Mouse (Mus musculus) cerebellum, postnatal 36 days (tissue): ENCODE measurements around the gene Ccdc170.

Source experiments
- DNase-seq, 2 experiments: peaks; one replicate each; pipeline ENCODE4 v3.0.0; 2021 to 2022; ENCODE audit warnings: mixed read lengths in 2 of 2

Ccdc170 gene

DNA sequence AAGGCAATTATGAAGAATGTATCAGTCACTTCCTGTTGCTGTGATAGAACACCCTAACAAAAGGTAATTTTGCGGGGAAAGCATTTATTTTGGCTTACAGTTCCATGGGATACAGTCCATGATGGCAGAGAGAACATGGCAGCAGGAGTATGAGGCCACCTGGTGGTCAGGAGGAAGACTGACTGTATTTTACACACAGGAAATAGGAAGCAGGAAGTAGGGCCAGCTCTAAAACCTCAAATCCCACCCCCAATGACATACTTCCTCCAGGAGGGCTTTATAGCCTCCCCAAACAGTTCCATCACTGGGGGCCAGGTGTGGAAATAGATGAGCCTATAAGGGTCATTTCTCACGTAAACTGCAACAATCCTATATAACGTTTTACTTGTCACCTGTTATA lies 39.8 kb downstream of the Ccdc170 start:
- DNase-seq, result no peak

DNA sequence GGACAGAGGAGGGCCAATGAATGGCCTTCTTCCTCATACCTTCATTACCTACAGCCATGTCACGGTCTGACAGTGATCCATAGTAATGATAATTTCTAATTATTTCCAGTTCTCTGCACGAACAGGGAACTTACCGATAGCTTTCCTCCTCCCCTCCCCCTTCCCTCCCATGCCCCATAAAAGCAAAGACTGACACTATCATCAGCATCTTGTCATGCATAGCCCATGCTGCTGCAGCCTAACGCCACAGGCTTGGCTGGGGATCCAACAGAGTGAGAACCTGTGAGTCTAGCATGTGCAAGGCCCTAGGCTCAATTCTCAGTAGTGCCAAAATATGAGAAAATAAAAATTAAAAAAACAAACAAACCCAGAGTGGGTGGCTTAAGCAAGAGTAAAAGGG lies 40.8 kb downstream of the Ccdc170 start:
- no peak for DNase-seq

DNA sequence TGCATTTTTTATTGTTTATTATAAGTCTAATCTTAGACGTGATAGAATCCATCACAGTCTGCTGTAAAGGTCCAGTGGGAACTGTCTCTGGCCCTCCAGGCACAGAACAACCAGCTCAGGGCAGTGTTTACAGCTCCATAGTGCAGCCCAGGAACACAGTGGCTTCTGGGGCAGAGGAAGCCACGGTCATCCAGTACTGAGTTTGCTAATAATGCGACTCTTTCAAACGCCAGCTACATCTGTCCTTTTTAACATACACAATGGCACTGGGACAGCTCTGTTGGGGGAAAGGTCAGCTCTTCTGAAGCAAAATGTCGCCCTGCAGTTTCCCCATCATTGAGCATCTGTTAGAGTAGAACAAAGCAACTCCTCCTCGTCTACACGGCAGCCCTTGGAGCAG lies 45.7 kb downstream of the Ccdc170 start:
- DNase-seq, result no peak

DNA sequence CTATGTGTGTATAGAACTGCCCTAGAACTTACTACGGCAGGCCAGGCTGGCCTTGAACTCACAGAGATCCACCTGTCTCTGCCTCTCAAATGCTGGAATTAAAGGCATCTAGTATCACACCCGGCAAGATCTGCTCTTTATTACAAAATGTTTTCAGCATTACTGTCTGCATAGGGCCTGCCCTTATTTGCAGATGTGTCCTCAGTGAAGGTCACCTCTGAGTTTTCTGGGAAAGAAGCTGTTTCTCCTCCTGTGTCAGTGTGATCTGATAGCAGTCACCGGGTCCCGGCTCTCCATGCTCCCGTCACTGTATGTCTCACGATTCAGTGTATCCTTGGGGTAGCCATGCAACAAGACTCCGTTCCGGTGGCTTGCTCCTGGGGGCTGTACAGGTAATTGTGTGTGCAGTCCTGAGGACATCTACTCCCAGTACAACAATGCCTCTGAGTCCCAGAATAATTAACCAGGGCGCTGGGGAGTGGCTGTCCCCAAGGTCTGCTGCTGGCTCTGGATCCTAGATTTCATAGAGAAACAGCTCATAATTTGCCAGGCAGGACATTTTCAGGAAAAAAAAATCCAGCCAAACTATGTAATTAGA lies 48.4 kb downstream of the Ccdc170 start:
- DNase-seq, result no peak

DNA sequence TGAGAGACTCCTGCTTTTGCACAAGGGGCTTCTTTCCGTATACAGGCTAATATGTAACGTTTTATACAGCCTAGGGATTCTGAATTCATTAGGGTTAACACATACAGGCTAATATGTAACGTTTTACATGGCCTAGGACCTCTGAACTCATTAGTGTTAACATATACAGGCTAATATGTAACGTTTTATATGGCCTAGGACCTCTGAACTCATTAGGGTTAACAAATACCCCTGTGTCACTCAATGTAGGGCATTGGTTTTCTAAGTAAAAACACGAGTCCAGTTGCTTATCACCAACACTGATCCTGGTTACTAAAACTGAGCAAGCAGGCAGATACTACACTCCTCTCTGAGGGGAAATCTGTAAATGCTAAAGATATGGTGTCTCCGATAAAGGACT lies 49.6 kb downstream of the Ccdc170 start:
- no peak for DNase-seq

DNA sequence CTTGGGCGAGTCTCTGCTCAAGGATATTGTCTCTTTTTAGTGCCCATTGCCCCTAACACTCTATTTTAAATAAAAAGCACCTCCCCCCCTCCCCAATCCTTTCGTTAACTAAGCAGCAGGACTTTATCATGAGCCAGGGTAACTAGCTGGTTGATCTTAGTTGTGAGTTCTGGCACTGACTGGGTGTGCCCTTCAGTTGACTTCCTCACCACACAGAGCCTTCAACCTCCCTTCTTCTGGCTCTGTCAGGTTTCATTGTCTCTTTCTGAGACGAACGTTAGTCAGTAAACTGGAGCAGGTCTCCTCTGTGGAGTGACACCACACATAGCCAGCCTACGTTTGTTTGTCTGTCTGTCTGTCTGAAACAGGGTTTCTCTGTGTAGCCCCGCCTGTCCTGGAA lies 50.4 kb downstream of the Ccdc170 start:
- no peak for DNase-seq

DNA sequence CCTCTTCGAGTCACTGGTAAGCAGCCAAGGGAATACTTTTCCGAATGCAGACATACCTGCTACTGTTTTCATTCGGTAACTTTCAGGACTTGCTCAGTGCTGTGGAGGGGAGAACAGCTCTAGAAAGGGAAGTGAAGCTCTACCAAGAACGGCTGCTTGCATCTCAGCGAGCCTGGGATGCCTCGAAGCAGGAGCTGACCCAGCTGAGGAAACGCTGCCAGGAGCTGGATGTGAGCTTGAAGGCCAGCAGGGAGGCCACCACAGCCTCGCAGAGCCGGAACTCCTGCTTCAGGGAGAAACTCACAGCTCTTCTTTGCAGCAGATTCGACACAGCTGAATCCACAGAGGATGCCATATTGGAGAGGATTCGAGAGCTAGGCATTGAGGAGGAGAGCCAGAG lies 51.6 kb downstream of the Ccdc170 start:
- DNase-seq, result no peak

DNA sequence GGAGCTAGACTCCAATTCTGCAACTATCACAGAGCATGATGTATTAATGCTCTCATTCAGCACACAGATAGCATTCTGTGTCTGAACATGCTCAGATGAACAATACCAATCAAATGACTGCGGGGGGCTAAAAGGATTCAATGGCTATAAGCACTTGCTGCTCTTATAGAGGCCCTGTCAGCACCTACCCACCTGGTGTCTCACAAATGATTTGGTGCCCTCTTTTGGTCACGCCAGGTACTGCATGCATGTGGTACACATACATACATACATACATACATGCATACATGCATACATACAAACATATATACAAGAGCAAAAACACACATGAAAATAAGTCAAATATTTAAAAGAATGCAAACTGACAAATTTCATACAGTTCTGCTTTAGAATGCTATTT lies 63.2 kb downstream of the Ccdc170 start:
- peak in 1 of 2 experiments; percentile 6 for DNase-seq

DNA sequence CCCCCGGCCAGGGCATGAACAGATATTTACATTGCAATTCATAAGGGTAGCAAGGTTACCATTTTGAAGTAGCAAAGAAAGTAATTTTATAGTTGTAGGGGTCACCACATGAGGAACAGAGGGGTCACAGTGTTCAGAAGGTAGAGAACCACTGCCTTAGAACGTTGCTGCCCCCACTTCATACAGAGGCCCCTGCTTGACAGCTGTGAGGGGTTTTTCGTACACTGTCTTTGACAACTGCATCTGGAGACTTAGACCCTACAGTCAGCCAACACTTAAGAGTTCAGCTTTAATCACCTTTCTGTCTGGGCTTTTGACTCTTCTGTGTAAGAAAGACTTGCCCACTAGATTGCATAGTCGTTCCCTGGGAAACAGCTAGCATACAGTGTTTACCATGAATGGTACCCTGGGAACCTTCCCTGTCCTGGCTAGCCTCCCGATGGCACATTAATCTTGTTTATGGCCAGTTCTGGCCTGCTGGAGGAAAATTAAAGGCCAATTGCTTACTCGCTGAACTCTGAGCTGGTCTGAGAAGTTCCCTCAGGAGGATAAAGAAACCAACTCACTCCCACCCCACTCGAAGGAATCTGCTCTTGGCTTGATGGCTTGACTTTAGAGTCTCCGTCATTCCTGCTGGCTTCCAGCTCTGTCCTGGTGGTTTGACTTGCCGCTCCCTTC lies 71.3 kb downstream of the Ccdc170 start:
- no peak for DNase-seq

DNA sequence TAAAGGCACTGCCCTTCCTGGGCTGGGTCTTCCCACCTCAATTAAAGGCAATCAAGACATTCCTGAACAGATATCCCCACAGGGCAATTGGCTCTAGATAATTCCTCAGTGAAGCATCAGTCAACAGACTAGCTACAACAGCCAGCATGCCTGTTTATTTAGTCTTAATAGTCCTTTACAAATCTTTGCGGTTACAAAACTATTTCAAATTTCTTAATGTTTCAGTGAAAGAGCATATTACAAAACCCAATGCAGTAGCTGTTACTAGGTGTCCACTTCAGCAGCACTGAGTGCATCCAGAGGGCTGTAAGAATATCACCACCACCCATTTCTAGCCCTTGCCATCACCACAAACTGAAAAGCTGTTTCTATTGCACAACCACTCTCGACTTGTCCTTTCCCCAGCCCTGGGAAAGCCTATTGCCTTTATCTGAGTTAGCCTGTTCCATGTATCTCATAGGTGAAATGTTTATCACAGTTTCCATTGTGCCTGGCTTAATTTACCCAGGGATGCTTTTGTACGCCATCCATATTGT lies 74.6 kb downstream of the Ccdc170 start:
- no peak for DNase-seq

DNA sequence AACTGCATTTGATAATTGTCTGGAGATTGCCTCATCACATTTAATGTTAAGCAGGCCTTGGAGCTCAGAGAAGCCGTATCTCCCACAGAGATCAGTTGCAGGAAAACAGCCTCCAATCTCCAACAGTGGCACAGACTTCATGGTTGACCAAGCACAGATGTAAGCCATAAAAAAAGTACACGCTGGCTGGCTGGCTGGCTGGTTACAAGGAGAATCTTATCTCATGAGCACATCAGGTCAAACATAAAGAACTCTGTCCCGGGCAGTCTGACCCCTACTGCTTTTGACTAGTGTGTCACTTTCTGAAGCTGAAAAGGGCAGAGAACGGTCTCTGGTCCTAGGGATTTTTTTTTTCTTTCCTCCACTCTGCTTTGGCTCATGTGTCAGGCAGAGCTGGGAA lies 76.8 kb downstream of the Ccdc170 start:
- DNase-seq, result no peak

DNA sequence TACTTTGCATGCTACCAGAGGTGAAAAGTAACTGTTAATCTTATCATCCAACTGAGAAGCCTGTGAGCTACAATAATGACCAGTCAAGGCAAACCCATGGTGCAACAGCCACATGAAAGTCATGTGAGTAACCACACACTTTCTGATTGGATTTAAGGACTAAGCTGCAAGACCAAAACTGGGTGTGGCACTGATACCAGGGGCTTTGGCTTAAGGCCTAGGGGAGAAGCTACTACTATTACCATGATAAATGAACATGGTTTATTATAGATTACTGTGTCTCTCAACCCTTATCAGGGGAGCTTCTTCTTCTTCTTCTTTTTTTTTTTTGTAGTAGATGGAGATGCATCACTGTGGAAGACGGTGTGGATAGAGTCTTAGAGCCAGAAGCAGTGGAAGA lies 82.8 kb downstream of the Ccdc170 start:
- DNase-seq, result no peak

DNA sequence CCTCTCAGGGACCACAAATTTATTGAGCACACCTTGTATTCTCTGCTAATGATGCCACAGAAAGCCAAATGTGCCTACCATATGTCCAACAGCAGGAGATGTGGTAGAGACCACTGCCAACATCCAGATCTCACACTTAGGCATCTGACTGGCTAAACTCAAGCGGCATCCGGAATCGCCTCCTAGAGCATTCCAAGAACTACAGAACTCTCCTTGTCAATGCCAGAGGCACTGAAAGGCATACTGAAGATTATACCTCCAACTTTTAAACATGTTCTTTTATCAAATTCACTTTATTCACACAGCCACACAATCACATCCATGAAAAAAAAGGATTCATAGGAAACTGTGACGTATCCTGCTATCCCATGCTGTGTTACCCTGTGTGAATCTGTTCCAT lies 88.5 kb downstream of the Ccdc170 start:
- peak in 1 of 2 experiments; percentile 5 for DNase-seq

DNA sequence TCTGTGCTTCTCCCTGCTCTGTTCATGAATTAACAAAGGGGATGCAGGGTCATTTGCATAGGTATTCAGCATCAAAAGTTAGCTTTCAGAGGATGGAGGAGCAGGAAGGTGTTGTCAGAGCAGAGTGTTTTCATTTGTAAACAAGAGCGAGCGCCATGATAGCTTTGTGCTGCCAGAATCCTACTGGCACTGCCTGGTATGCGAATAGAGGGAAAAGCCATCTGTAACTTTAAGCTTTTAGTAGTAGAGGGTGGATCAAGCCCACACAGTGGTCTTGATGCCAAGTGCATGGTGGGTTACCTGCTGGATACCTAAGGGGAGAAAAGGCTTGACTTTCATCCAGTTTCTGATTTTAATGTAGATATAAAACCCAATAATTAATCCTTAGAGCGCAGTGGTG lies 89.0 kb downstream of the Ccdc170 start:
- DNase-seq, result peak in 1 of 2 experiments; percentile 2

DNA sequence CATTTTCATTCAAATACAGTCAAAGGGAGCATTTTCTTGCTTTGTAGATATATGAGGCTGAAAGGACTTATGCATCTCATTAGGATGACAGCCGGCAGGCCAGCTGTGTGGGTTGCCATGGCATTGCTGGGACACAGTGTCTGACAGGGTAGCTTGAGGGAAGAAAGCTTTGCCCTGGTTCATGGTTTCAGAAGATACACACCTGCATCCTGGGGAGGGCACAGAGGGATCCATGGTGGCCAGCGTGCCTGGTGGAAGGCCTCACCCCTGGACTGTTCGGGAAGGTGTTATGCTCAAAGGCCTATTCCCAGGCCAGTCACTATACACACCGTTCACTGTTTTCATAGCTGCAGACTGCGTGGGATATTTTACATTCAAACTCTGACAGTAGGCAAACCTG lies 99.6 kb downstream of the Ccdc170 start:
- no peak for DNase-seq

DNA sequence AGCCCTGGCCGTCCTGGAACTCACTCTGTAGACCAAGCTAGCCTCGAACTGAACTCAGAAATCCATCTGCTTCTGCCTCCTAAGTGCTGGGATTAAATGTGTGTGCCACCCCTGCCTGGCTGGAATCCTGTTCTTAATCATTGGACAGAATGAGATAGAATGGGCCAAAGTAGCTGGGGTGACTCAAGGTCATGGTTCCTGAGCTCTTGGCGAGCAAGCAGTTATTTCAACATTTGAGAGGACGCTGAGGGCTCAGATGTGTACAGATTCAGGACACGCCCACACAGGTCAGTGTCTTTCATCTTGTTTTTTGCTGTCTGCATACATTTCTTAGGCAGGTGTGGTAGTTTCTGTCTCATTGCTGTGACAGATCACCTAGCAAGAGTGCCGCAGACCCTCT lies 104.4 kb downstream of the Ccdc170 start:
- no peak for DNase-seq

DNA sequence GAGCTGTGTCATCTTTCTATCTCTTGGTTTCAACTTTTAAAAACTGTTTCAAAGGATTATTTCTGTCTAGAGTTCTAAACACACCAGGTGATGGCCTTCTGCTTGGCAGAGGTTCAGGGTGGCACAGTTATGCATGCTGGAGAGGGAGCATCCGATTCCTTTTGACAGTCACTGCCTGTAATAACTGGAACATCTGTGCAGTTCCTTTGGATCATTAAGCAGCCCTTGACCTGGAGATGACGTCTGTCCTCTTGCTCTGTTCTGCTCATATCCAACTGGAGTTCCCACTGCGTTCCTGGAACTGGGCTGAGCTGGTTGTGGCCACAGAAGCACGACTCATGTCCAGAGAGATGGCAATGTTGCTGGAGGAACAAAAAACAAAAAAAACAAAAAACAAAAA lies 107.3 kb downstream of the Ccdc170 start:
- DNase-seq, result no peak

DNA sequence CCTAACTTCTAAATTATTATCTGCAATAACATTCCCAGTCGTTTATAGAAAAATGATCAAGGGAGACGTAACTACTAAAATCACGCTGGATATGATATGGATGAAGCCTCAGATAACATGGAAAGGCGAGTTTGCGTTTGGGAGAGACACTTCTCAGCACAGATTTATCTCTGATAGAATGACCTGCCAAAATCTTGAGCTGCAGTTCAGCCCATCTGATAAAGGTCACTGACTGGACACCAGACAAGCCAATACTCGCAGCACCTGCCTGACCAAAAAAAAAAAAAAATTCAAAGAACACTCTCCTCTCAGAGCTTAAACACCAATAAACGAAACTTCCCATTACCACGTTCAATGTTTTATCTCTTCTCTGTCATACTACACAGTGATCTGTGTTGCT lies 108.7 kb downstream of the Ccdc170 start:
- no peak for DNase-seq

DNA sequence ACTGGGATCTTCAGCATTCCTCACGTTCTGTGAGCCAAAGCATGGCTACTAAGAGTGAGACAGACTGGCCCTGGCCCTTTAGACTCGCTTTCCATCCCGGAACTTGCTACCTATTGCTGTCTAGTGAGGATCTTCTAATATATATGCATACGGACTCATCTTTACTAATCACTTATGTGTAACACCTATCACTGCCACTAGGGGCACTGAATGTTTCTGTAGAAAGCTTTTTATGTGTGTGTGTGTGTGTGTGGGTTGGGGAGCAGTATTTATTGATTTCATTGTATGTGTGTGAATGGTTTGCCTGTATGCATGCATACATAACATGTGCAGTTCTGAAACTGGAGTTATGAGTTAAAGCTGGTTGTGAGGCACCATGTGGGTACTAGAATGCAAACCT lies 111.5 kb downstream of the Ccdc170 start:
- DNase-seq, result no peak

DNA sequence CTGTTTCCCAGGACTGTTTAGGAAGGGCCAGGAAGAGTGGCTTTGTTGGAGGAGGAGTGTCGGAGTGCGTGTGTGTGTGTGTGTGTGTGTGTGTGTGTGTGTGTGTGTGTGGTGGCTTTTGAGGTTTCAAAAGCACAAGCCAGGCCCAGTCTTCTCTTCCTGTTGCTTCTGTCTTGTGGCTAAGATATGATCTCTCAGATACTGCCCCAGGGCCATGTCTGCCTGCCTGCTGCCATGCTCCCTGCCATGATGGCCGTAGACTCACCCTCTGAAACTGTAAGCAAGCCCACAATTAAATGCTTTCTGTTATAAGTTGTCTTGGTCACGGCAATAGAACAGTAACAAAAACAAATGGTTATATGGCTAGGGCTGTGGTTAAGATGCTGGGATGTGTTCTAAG lies 114.9 kb downstream of the Ccdc170 start:
- no peak for DNase-seq

DNA sequence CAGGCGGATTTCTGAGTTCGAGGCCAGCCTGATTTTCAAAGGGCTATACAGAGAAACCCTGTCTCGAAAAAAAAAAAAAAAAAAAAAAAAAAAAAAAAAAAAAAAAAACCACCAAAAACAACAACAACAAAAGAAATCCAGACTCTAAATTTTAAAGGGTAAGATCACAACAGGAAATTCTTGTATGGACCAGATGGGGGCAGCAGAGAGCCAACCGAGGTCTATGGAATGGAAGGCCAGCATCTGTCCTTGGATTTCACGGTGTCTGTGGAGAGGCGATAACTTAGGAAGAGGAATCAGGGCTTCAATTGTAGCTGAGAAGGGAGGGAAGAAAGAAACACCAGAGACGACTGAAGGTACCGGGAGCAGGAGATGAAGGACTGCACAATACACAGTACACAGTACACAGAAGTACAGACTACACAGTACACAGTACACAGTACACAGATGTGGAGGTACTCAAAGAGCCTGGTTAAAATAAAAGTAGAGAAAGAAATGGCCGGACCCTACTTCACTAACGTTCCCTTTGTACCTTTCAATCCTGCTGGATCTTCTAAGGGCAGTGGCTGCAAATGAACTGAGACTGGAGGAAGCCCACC lies 116.0 kb downstream of the Ccdc170 start:
- DNase-seq, result peak; percentile 42 to 64

DNA sequence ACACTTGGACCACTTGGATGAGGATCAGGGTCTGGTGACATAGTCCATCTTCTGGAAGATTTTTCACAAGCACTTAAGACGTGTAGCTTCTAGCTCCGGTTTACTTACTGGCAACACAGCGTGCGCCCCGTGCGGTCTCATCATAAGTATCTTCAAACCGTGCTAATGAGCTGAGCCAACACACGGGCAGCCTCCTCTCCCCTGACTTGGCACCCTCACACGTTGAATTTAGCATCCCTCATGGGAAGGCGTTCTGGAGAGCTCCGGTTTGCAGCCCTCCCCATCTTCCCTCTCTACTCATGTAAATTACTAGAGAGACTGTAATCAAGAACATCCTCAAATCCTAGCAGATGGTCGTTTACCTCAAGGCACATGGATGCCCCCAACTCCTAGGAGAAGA lies 116.6 kb downstream of the Ccdc170 start:
- DNase-seq, result peak in 1 of 2 experiments; percentile 7

DNA sequence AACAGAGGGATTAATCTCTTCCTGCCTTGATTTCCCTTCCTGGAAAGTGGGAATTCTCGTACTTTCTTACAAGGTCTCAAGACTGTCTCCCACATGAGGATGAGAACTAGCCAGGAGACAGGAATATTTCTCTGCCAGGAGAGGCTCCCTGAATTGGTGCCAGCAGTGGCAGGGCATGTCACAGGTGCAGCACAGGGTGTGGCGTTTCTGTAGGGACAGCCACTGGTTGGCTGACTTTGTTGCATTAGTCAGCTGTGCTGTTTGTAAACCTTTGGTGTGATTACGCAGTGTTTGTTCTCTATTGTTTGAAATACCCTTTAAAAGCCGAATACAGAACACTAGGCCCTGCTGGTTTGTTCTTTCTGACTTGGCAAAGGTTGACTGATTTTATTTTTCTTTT lies 117.3 kb downstream of the Ccdc170 start:
- DNase-seq, result peak in 1 of 2 experiments; percentile 20

DNA sequence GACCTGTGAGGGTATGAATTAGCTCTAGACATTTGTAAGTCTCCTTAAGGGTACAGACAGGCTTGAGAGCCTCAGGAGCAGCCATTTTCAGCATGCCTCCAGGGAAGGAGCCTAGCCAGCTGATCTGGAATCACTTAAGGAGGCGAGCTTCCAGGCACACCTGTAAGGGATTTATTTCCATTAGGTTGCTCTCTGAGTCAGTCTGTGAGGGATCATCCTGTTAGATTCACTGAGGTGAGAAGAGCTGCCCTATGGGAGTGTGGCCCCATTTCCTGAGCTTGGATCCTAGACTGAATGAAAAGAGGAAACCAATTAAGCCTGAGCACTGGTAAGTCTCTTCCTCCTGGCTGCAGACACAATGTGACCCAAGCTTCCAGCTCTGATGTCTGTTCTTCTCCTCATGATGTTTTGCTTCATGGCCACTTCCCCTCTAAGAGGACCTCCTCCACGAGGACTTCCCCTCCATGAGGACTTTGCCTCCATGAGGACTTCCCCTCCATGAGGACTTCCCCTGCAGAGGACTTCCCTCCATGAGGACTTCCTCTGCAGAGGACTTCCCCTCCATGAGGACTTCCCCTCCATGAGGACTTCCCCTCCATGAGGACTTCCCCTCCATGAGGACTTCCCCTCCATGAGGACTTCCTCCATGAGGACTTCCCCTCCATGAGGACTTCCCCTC lies 118.6 kb downstream of the Ccdc170 start:
- DNase-seq, result no peak
